Mouse (Mus musculus) embryonic facial prominence, embryonic 12.5 days (tissue): ENCODE results near the gene Cdc42ep4. TPM values are rescaled to one million over a fixed set of nuclear protein-coding genes. Genes with fewer than 3 reads are reported as not detected.

Experiments
- ATAC-seq: fragments of 200-750 bp; cut with Nextera tagmentation; 2 replicates; pipeline ENCODE4 v1.8.0; 2017; ENCODE audit not compliant: insufficient number of reproducible peaks, insufficient read depth, low FRiP score, low TSS enrichment
- H3K27ac ChIP-seq: fragments of 300-500 bp; sonication (generic); 2 replicates; pipeline ENCODE4 v1.5.1; 2016; ENCODE audit warnings: mild to moderate bottlenecking
- H3K27me3 ChIP-seq: fragments of 300-500 bp; sonication (generic); 2 replicates; pipeline ENCODE4 v1.6.1; 2016; ENCODE audit warnings: mild to moderate bottlenecking, moderate library complexity
- H3K36me3 ChIP-seq: fragments of 300-500 bp; sonication (generic); 2 replicates; pipeline ENCODE4 v1.6.1; 2016; ENCODE audit warnings: mild to moderate bottlenecking
- H3K4me1 ChIP-seq: fragments of 300-500 bp; sonication (generic); 2 replicates; pipeline ENCODE4 v1.6.1; 2016
- H3K4me2 ChIP-seq: fragments of 300-500 bp; sonication (generic); replicated peaks from 2 replicates; pipeline ENCODE4 v1.6.1; 2016; ENCODE audit warnings: mild to moderate bottlenecking, moderate library complexity
- H3K4me3 ChIP-seq: fragments of 300-500 bp; sonication (generic); 2 replicates; pipeline ENCODE4 v1.5.1; 2016; ENCODE audit warnings: mild to moderate bottlenecking
- H3K9ac ChIP-seq: fragments of 300-500 bp; sonication (generic); 2 replicates; pipeline ENCODE4 v1.6.1; 2016; ENCODE audit warnings: mild to moderate bottlenecking, moderate library complexity
- H3K9me3 ChIP-seq: fragments of 300-500 bp; sonication (generic); 2 replicates; pipeline ENCODE4 v1.6.1; 2016; ENCODE audit warnings: mild to moderate bottlenecking, moderate library complexity
- WGBS: fragments of 180-500 bp; shearing (Covaris S2); methylation state at CpG from one replicate; pipeline ENCODE4 v1.1.7; 2016; 5-methylcytosine and 5-hydroxymethylcytosine counted together
- polyA plus RNA-seq: library from polyadenylated mRNA; unstranded; fragments of >200 nt; fragmentation: Nextera tagmentation; extraction: Ambion mirVana; gene quantifications from 2 replicates; pipeline ENCODE4 v1.2.1, GENCODE M21; 2016

Gene Cdc42ep4
- polyA plus RNA-seq, 1 experiment from 2014 or later, result 116 TPM

- H3K9ac ChIP-seq, result peak within 1 kb of the TSS; percentile 21; the same call in 1 of the 2 replicates
- no peak within 1 kb of the TSS for H3K4me3 ChIP-seq
- WGBS, result 7% methylated on average over 11 of the region's 11 CpGs
- peak within 1 kb of the TSS; percentile 10; the same call in 1 of the 2 replicates for H3K4me2 ChIP-seq
- H3K4me1 ChIP-seq, result peaks cover 21% of the 10 kb centered on the region
- no peaks in the 10 kb centered on the region for H3K9me3 ChIP-seq
- H3K27ac ChIP-seq, result peak within 1 kb of the TSS; percentile 73
- ATAC-seq, result peak; percentile 47; the same call in 1 of the 2 replicates
- peaks cover 9% of the 10 kb centered on the region for H3K36me3 ChIP-seq
- peaks cover 5% of the 10 kb centered on the region for H3K27me3 ChIP-seq
Measured at GRCm38 (mm10) chr11:113709731-113710256, 41.9 kb downstream of the Cdc42ep4 start, which contains the start of gene Cpsf4l. Cpsf4l (minus strand) TSS chr11:113710017.

GRCm38 (mm10) chr11:113709272-113709671 is 42.4 kb downstream of the Cdc42ep4 start:
- Histone ChIP-seq H3K27me3 (peaks cover 5% of the 10 kb centered on the region), H3K4me3 (no peak overlapping the region), H3K4me2 (no peak overlapping the region), H3K4me1 (peaks cover 21% of the 10 kb centered on the region), H3K9me3 (no peaks in the 10 kb centered on the region), H3K9ac (no peak overlapping the region), H3K36me3 (peaks cover 9% of the 10 kb centered on the region), H3K27ac (no peak overlapping the region)
- ATAC-seq, result no peak
- whole genome bisulfite sequencing, result 13% methylated on average over 15 of the region's 15 CpGs

- no peak overlapping the region for H3K4me3 ChIP-seq
- H3K4me2 ChIP-seq, result no peak overlapping the region
- H3K4me1 ChIP-seq, result peaks cover 21% of the 10 kb centered on the region
- H3K9ac ChIP-seq, result no peak overlapping the region
- H3K36me3 ChIP-seq, result peaks cover 9% of the 10 kb centered on the region
- ATAC-seq, result no peak
- no peaks in the 10 kb centered on the region for H3K9me3 ChIP-seq
- no peak overlapping the region for H3K27ac ChIP-seq
- H3K27me3 ChIP-seq, result peaks cover 5% of the 10 kb centered on the region
- 38% methylated on average over 19 of the region's 19 CpGs for WGBS
Measured at GRCm38 (mm10) chr11:113708629-113709213, 43.0 kb downstream of the Cdc42ep4 start.

- H3K9ac ChIP-seq, result no peak overlapping the region
- peaks cover 12% of the 10 kb centered on the region for H3K36me3 ChIP-seq
- no peaks in the 10 kb centered on the region for H3K9me3 ChIP-seq
- H3K4me1 ChIP-seq, result peaks cover 21% of the 10 kb centered on the region
- no peak for ATAC-seq
- peaks cover 5% of the 10 kb centered on the region for H3K27me3 ChIP-seq
- no peak overlapping the region for H3K4me2 ChIP-seq
- peak overlapping the region; percentile 51; the same call in 1 of the 2 replicates for H3K27ac ChIP-seq
- no peak overlapping the region for H3K4me3 ChIP-seq
- 83% methylated on average over 15 of the region's 15 CpGs for WGBS
Measured at GRCm38 (mm10) chr11:113705966-113706652, 45.6 kb downstream of the Cdc42ep4 start.

- Histone ChIP-seq H3K9me3 (no peaks in the 10 kb centered on the region), H3K4me1 (peaks cover under 1% of the 10 kb centered on the region; the same call in 1 of the 2 replicates), H3K4me2 (no peak overlapping the region), H3K27me3 (no peaks in the 10 kb centered on the region), H3K9ac (no peak overlapping the region), H3K4me3 (no peak overlapping the region), H3K36me3 (peaks cover 16% of the 10 kb centered on the region), H3K27ac (0 out of 2 replicates have a peak overlapping the region, but pooled peaks have one; percentile 18)
- no peak for ATAC-seq
- WGBS, result 34% methylated on average over 5 of the region's 5 CpGs
Measured at GRCm38 (mm10) chr11:113703758-113704157, 47.9 kb downstream of the Cdc42ep4 start.

- Histone ChIP-seq H3K9me3 (no peaks in the 10 kb centered on the region), H3K4me2 (no peak overlapping the region), H3K27me3 (no peaks in the 10 kb centered on the region), H3K27ac (no peak overlapping the region), H3K9ac (no peak overlapping the region), H3K4me1 (no peaks in the 10 kb centered on the region), H3K36me3 (peaks cover 35% of the 10 kb centered on the region), H3K4me3 (no peak overlapping the region)
- no peak for ATAC-seq
- WGBS, result 78% methylated on average over 7 of the region's 7 CpGs
Measured at GRCm38 (mm10) chr11:113699643-113700042, 52.0 kb downstream of the Cdc42ep4 start.

GRCm38 (mm10) chr11:113698013-113698545 is 53.6 kb downstream of the Cdc42ep4 start:
- no peaks in the 10 kb centered on the region for H3K4me1 ChIP-seq
- H3K4me2 ChIP-seq, result no peak overlapping the region
- no peak overlapping the region for H3K4me3 ChIP-seq
- ATAC-seq, result no peak
- H3K9ac ChIP-seq, result no peak overlapping the region
- no peaks in the 10 kb centered on the region for H3K9me3 ChIP-seq
- H3K36me3 ChIP-seq, result peaks cover 49% of the 10 kb centered on the region
- H3K27me3 ChIP-seq, result no peaks in the 10 kb centered on the region
- 76% methylated on average over 12 of the region's 12 CpGs for WGBS
- H3K27ac ChIP-seq, result no peak overlapping the region

- Histone ChIP-seq H3K36me3 (peaks cover 54% of the 10 kb centered on the region), H3K27me3 (no peaks in the 10 kb centered on the region), H3K4me3 (no peak overlapping the region), H3K27ac (no peak overlapping the region), H3K9me3 (no peaks in the 10 kb centered on the region), H3K4me2 (no peak overlapping the region), H3K4me1 (no peaks in the 10 kb centered on the region), H3K9ac (no peak overlapping the region)
- 68% methylated on average over 5 of the region's 5 CpGs for WGBS
- no peak for ATAC-seq
Measured at GRCm38 (mm10) chr11:113697571-113697970, 54.1 kb downstream of the Cdc42ep4 start.

- no peak for ATAC-seq
- peaks cover 87% of the 10 kb centered on the region for H3K36me3 ChIP-seq
Measured at GRCm38 (mm10) chr11:113691851-113692250, 59.8 kb downstream of the Cdc42ep4 start.

GRCm38 (mm10) chr11:113691318-113691717 is 60.4 kb downstream of the Cdc42ep4 start:
- H3K36me3 ChIP-seq, result peaks cover 82% of the 10 kb centered on the region
- no peak for ATAC-seq
- H3K27me3 ChIP-seq, result no peaks in the 10 kb centered on the region
- H3K27ac ChIP-seq, result no peak overlapping the region
- H3K4me1 ChIP-seq, result 0 out of 2 replicates have a peak, but pooled peaks cover 4% of the 10 kb centered on the region
- no peaks in the 10 kb centered on the region for H3K9me3 ChIP-seq
- 82% methylated on average over 5 of the region's 5 CpGs for WGBS
- H3K9ac ChIP-seq, result no peak overlapping the region
- H3K4me3 ChIP-seq, result no peak overlapping the region
- H3K4me2 ChIP-seq, result no peak overlapping the region

More at GRCm38 (mm10) chr11:113691851-113692250, 59.8 kb downstream of the Cdc42ep4 start:
- 78% methylated on average over 3 of the region's 3 CpGs for WGBS
- no peaks in the 10 kb centered on the region for H3K4me1 ChIP-seq
- H3K4me3 ChIP-seq, result no peak overlapping the region
- H3K9me3 ChIP-seq, result no peaks in the 10 kb centered on the region
- no peak overlapping the region for H3K9ac ChIP-seq
- no peak overlapping the region for H3K27ac ChIP-seq
- H3K4me2 ChIP-seq, result no peak overlapping the region
- H3K27me3 ChIP-seq, result no peaks in the 10 kb centered on the region

GRCm38 (mm10) chr11:113690506-113690905 is 61.2 kb downstream of the Cdc42ep4 start:
- ATAC-seq, result no peak
- Histone ChIP-seq H3K27ac (no peak overlapping the region), H3K36me3 (peaks cover 73% of the 10 kb centered on the region), H3K27me3 (no peaks in the 10 kb centered on the region), H3K4me2 (no peak overlapping the region), H3K4me3 (no peak overlapping the region), H3K9me3 (no peaks in the 10 kb centered on the region), H3K9ac (no peak overlapping the region), H3K4me1 (peaks cover 6% of the 10 kb centered on the region; the same call in 1 of the 2 replicates)
- WGBS, result 95% methylated on average over 12 of the region's 12 CpGs
